8 mouse cellular contexts compared by ENCODE assay signal in genomic region chr7:58399651-58400050, GRCm38 (mm10).
DNase-seq lines count a peak whose midpoint lies in the region; ATAC-seq and TF ChIP-seq lines count a peak whose summit lies in the region.

No protein-coding gene starts in this region.

- no peak for TF ChIP-seq CTCF in MEL (IDR thresholded peaks at IDR 0.05 in 2 of 3, conservative IDR thresholded peaks at IDR 0.05 in 1 of 3; ENCODE audit: control insufficient read depth in 1 of 3, insufficient read depth in 1 of 3, low read depth in 2 of 3, low read length in 3 of 3, poor library complexity in 1 of 3, severe bottlenecking in 1 of 3)

- H3K27me3 ChIP-seq in heart, embryonic 16.5 days (ENCODE audit: control insufficient read depth, insufficient read depth, low read length) = no peaks in the 10 kb centered on the region
- no peaks in the 10 kb centered on the region for H3K27me3 ChIP-seq in MEL (ENCODE audit: control insufficient read depth in 1 of 2, insufficient read depth in 2 of 2, low read length in 2 of 2)
- H3K27me3 ChIP-seq in hindbrain, embryonic 10.5 days (ENCODE audit: insufficient read depth, poor library complexity, severe bottlenecking) = no peaks in the 10 kb centered on the region

- TF ChIP-seq POLR2A in MEL (IDR thresholded peaks at IDR 0.05; ENCODE audit: control insufficient read depth in 1 of 2, insufficient read depth in 1 of 2, low read depth in 1 of 2, low read length in 2 of 2, poor library complexity in 1 of 2) = no peak

- H3K9me3 ChIP-seq in heart, embryonic 16.5 days (replicated peaks; ENCODE audit: control insufficient read depth, low read length) = no peaks in the 10 kb centered on the region
- H3K9me3 ChIP-seq in MEL (replicated peaks; ENCODE audit: insufficient read depth, low read length) = no peaks in the 10 kb centered on the region
- H3K9me3 ChIP-seq in hindbrain, embryonic 10.5 days = no peaks in the 10 kb centered on the region

- no peak for DNase-seq in heart, postnatal 25 days (ENCODE audit: low spot score)
- DNase-seq in MEL (ENCODE audit: low read depth, low spot score) = peak; percentile 18
- no peak for DNase-seq in hindbrain, embryonic 10.5 days (ENCODE audit: low spot score)
- DNase-seq in ovary, postnatal 14 days (ENCODE audit: low spot score) = no peak
- no peak for DNase-seq in ovary, adult 18-20 months (ENCODE audit: low spot score)
- no peak for DNase-seq in thymus, postnatal 25 days

- WGBS in heart, embryonic 16.5 days = 50% methylated on average over 5 of the region's 5 CpGs
- WGBS in hindbrain, embryonic 10.5 days = 61% methylated on average over 5 of the region's 5 CpGs

- peak overlapping the region; percentile 82 for H3K4me3 ChIP-seq in heart, embryonic 16.5 days (ENCODE audit: low read length)
- peak overlapping the region; percentile 33 to 35; a peak in 3 of 4 replicates for H3K4me3 ChIP-seq in MEL (ENCODE audit: control insufficient read depth in 1 of 2, insufficient read depth in 1 of 2, low read depth in 2 of 2, low read length in 2 of 2)
- peak overlapping the region; percentile 57 for H3K4me3 ChIP-seq in hindbrain, embryonic 10.5 days

- H3K36me3 ChIP-seq in heart, embryonic 16.5 days (ENCODE audit: control insufficient read depth, insufficient read depth) = no peaks in the 10 kb centered on the region
- peaks cover 0 to 3% of the 10 kb centered on the region in 2 experiments; a peak in 1 of 4 replicates for H3K36me3 ChIP-seq in MEL (ENCODE audit: control insufficient read depth in 1 of 2, insufficient read depth in 2 of 2, low read length in 2 of 2)
- H3K36me3 ChIP-seq in hindbrain, embryonic 10.5 days = no peaks in the 10 kb centered on the region

- intact Hi-C loops in heart, postnatal 25 days (cut with DNase I) = no loop called here

- peak overlapping the region; percentile 80 for H3K4me2 ChIP-seq in heart, embryonic 16.5 days (ENCODE audit: low read depth, low read length)

- H3K9ac ChIP-seq in heart, embryonic 16.5 days (ENCODE audit: low read length) = peak overlapping the region; percentile 70
- no peak overlapping the region for H3K9ac ChIP-seq in MEL (ENCODE audit: control insufficient read depth, low read depth, low read length, poor library complexity, severe bottlenecking)

- TF ChIP-seq EP300 in MEL (IDR thresholded peaks at IDR 0.05; ENCODE audit: low read depth in 1 of 2, low read length in 2 of 2) = no peak

- ATAC-seq in heart, embryonic 16.5 days (replicated peaks; ENCODE audit: extremely low read depth, insufficient read depth, low FRiP score) = no peak
- 0 out of 2 replicates have a peak, but pooled peaks have one; percentile 14 for ATAC-seq in megakaryocyte progenitor cell, adult 5-6 weeks (replicated peaks; ENCODE audit: poor library complexity)

- H3K4me1 ChIP-seq in heart, embryonic 16.5 days (ENCODE audit: control insufficient read depth, insufficient read depth, low read length) = peaks cover 12% of the 10 kb centered on the region
- H3K4me1 ChIP-seq in MEL (ENCODE audit: control insufficient read depth in 1 of 2, insufficient read depth in 2 of 2, low read length in 2 of 2) = no peaks in the 10 kb centered on the region
- H3K4me1 ChIP-seq in hindbrain, embryonic 10.5 days (replicated peaks) = peaks cover 15% of the 10 kb centered on the region

- H3K27ac ChIP-seq in heart, embryonic 16.5 days (ENCODE audit: low read length) = peak overlapping the region; percentile 74
- H3K27ac ChIP-seq in MEL (ENCODE audit: control insufficient read depth, low read depth, low read length) = no peak overlapping the region
- peak overlapping the region; percentile 81 for H3K27ac ChIP-seq in hindbrain, embryonic 10.5 days

- H3K79me2 ChIP-seq in MEL (ENCODE audit: control insufficient read depth, insufficient read depth, low read length, poor library complexity) = no peaks in the 10 kb centered on the region

- no peak for TF ChIP-seq RAD21 in MEL (IDR thresholded peaks at IDR 0.05; ENCODE audit: low read depth, low read length)

TF ChIP-seq in MEL, 35 proteins besides CTCF, POLR2A, EP300 and RAD21:
- TF ChIP-seq ZNF384 (IDR thresholded peaks at IDR 0.05; ENCODE audit: low read depth, low read length) (no peak), MAZ (IDR thresholded peaks at IDR 0.05; ENCODE audit: low read depth, low read length) (no peak), CHD2 (IDR thresholded peaks at IDR 0.05; ENCODE audit: low read length) (no peak), NRF1 (IDR thresholded peaks at IDR 0.05; ENCODE audit: insufficient read depth, low read depth, low read length, poor library complexity, severe bottlenecking) (no peak), TBP (IDR thresholded peaks at IDR 0.05; ENCODE audit: low read depth, low read length) (no peak), GATA1 (IDR thresholded peaks at IDR 0.05; ENCODE audit: low read depth, low read length) (no peak), CHD1 (IDR thresholded peaks at IDR 0.05; ENCODE audit: low read depth, low read length) (no peak), UBTF (IDR thresholded peaks at IDR 0.05; ENCODE audit: borderline replicate concordance, insufficient read depth, low read depth, low read length) (no peak), MYC (IDR thresholded peaks at IDR 0.05; ENCODE audit: low read depth, low read length) (no peak), MAX (IDR thresholded peaks at IDR 0.05; ENCODE audit: low read length) (no peak), ELF1 (IDR thresholded peaks at IDR 0.05; ENCODE audit: low read depth, low read length) (no peak), MXI1 (IDR thresholded peaks at IDR 0.05; ENCODE audit: low read depth, low read length) (no peak), ZC3H11A (IDR thresholded peaks at IDR 0.05; ENCODE audit: low read depth, low read length) (no peak), RCOR1 (IDR thresholded peaks at IDR 0.05; ENCODE audit: low read depth, low read length) (no peak), USF1 (IDR thresholded peaks at IDR 0.05; ENCODE audit: low read depth, low read length) (no peak), NELFE (IDR thresholded peaks at IDR 0.05; ENCODE audit: low read depth, low read length) (no peak)
